Mouse (Mus musculus) MEL (cell line): ENCODE data around the gene Col4a2. TPM values are rescaled to one million over a fixed set of nuclear protein-coding genes. Genes with fewer than 3 reads are reported as not detected.

Experiments
- DNase-seq: peaks from one replicate; pipeline ENCODE4 v3.0.0; 2011; ENCODE audit warnings: low read depth, low spot score
- H3K27ac ChIP-seq: 2 replicates; pipeline ENCODE4 v1.5.1; 2012; ENCODE audit warnings: low read depth, mild to moderate bottlenecking, control low read depth, low read length, moderate library complexity; ENCODE audit not compliant: control insufficient read depth
- H3K27me3 ChIP-seq, 2 experiments: fragments of 150-350 bp in 1 of 2; sonication (generic) in 1 of 2; 2 replicates each; pipeline ENCODE4 v1.6.1; 2012; ENCODE audit warnings: low read length in 2 of 2, mild to moderate bottlenecking in 2 of 2, improper control_type of control experiment in 1 of 2, moderate library complexity in 1 of 2; ENCODE audit not compliant: insufficient read depth in 2 of 2, control insufficient read depth in 1 of 2
- H3K36me3 ChIP-seq, 2 experiments: 2 replicates each; pipeline ENCODE4 v1.6.1; 2012 to 2014; ENCODE audit warnings: low read length in 2 of 2, improper control_type of control experiment in 1 of 2, inconsistent platforms in 1 of 2, mild to moderate bottlenecking in 1 of 2; ENCODE audit not compliant: insufficient read depth in 2 of 2, control insufficient read depth in 1 of 2
- H3K4me1 ChIP-seq, 2 experiments: fragments of 150-350 bp in 1 of 2; sonication (generic) in 1 of 2; 2 replicates each; pipeline ENCODE4 v1.6.1; 2012; ENCODE audit warnings: low read length in 2 of 2, improper control_type of control experiment in 1 of 2, mild to moderate bottlenecking in 1 of 2; ENCODE audit not compliant: insufficient read depth in 2 of 2, control insufficient read depth in 1 of 2
- H3K4me3 ChIP-seq, 2 experiments: fragments of 150-350 bp in 1 of 2; sonication (generic) in 1 of 2; 2 replicates each; pipeline ENCODE4 v1.5.1; 2012; ENCODE audit warnings: low read depth in 2 of 2, low read length in 2 of 2, mild to moderate bottlenecking in 2 of 2, moderate library complexity in 2 of 2, control low read depth in 1 of 2, improper control_type of control experiment in 1 of 2; ENCODE audit not compliant: control insufficient read depth in 1 of 2, insufficient read depth in 1 of 2
- H3K79me2 ChIP-seq: 2 replicates; pipeline ENCODE4 v1.6.1; 2012; ENCODE audit warnings: mild to moderate bottlenecking, low read length, moderate library complexity; ENCODE audit not compliant: control insufficient read depth, poor library complexity, insufficient read depth
- H3K9ac ChIP-seq: 2 replicates; pipeline ENCODE4 v1.6.1; 2012; ENCODE audit warnings: low read depth, mild to moderate bottlenecking, control low read depth, low read length, moderate library complexity; ENCODE audit not compliant: control insufficient read depth, poor library complexity, severe bottlenecking
- H3K9me3 ChIP-seq: fragments of 150-350 bp; sonication (generic); replicated peaks from 2 replicates; pipeline ENCODE4 v1.6.1; 2012; ENCODE audit warnings: mild to moderate bottlenecking, low read length, improper control_type of control experiment, moderate library complexity; ENCODE audit not compliant: insufficient read depth
- CTCF ChIP-seq, 3 experiments: IDR thresholded peaks in 2 of 3; conservative IDR thresholded peaks in 1 of 3; 2 replicates each; pipeline ENCODE4 v1.5.1; 2011 to 2012; ENCODE audit warnings: low read length in 3 of 3, low read depth in 2 of 3, mild to moderate bottlenecking in 2 of 3, improper control_type of control experiment in 1 of 3, inconsistent platforms in 1 of 3, mixed read lengths in 1 of 3, moderate library complexity in 1 of 3; ENCODE audit not compliant: control insufficient read depth in 1 of 3, insufficient read depth in 1 of 3, poor library complexity in 1 of 3, severe bottlenecking in 1 of 3
- GABPA ChIP-seq: IDR thresholded peaks from 2 replicates; pipeline ENCODE4 v1.6.1; 2012; ENCODE audit warnings: low read depth, mild to moderate bottlenecking, inconsistent platforms, low read length, improper control_type of control experiment, moderate library complexity
- GATA1 ChIP-seq: IDR thresholded peaks from 2 replicates; pipeline ENCODE4 v1.6.1; 2011; ENCODE audit warnings: low read depth, low read length, improper control_type of control experiment
- HCFC1 ChIP-seq: IDR thresholded peaks from 2 replicates; pipeline ENCODE4 v1.6.1; 2012; ENCODE audit warnings: low read depth, mild to moderate bottlenecking, inconsistent platforms, low read length, improper control_type of control experiment, moderate library complexity
- KAT2A ChIP-seq: conservative IDR thresholded peaks from 2 replicates; pipeline ENCODE4 v1.6.1; 2012; ENCODE audit warnings: low read depth, low read length, improper control_type of control experiment, inconsistent platforms
- MAFK ChIP-seq: IDR thresholded peaks from 2 replicates; pipeline ENCODE4 v1.6.1; 2011; ENCODE audit warnings: low read depth, mild to moderate bottlenecking, low read length, improper control_type of control experiment, borderline replicate concordance
- MYB ChIP-seq: IDR thresholded peaks from 2 replicates; pipeline ENCODE4 v1.6.1; 2011; ENCODE audit warnings: mild to moderate bottlenecking, low read depth, low read length, improper control_type of control experiment
- NRF1 ChIP-seq: IDR thresholded peaks from 2 replicates; pipeline ENCODE4 v1.6.1; 2014; ENCODE audit warnings: low read depth, mild to moderate bottlenecking, inconsistent platforms, low read length, improper control_type of control experiment, moderate library complexity; ENCODE audit not compliant: poor library complexity, insufficient read depth, severe bottlenecking
- RAD21 ChIP-seq: IDR thresholded peaks from 2 replicates; pipeline ENCODE4 v1.6.1; 2011; ENCODE audit warnings: mild to moderate bottlenecking, low read depth, low read length, improper control_type of control experiment
- SMC3 ChIP-seq: IDR thresholded peaks from 2 replicates; pipeline ENCODE4 v1.6.1; 2011; ENCODE audit warnings: low read depth, low read length, improper control_type of control experiment
- TAL1 ChIP-seq: IDR thresholded peaks from 2 replicates; pipeline ENCODE4 v1.6.1; 2012; ENCODE audit warnings: mild to moderate bottlenecking, inconsistent platforms, low read length, moderate library complexity, mixed read lengths
- TBP ChIP-seq: IDR thresholded peaks from 2 replicates; pipeline ENCODE4 v1.8.0; 2011; ENCODE audit warnings: low read depth, low read length, improper control_type of control experiment
- UBTF ChIP-seq: IDR thresholded peaks from 2 replicates; pipeline ENCODE4 v1.6.1; 2012; ENCODE audit warnings: low read depth, mild to moderate bottlenecking, inconsistent platforms, low read length, improper control_type of control experiment, moderate library complexity, borderline replicate concordance; ENCODE audit not compliant: insufficient read depth
- USF1 ChIP-seq: IDR thresholded peaks from 2 replicates; pipeline ENCODE4 v1.6.1; 2014; ENCODE audit warnings: low read depth, mild to moderate bottlenecking, inconsistent platforms, low read length, improper control_type of control experiment, moderate library complexity
- USF2 ChIP-seq, 2 experiments: IDR thresholded peaks; 2 replicates each; pipeline ENCODE4 v1.6.1; 2011 to 2012; ENCODE audit warnings: improper control_type of control experiment in 2 of 2, low read length in 2 of 2, borderline replicate concordance in 1 of 2, inconsistent platforms in 1 of 2, low read depth in 1 of 2, mild to moderate bottlenecking in 1 of 2; ENCODE audit not compliant: insufficient read depth in 1 of 2
- ZNF384 ChIP-seq: IDR thresholded peaks from 2 replicates; pipeline ENCODE4 v1.6.1; 2012; ENCODE audit warnings: low read depth, mild to moderate bottlenecking, inconsistent platforms, low read length, improper control_type of control experiment
- polyA plus RNA-seq, 2 experiments: library from polyadenylated mRNA; stranded (reverse) in 1 of 2; unstranded in 1 of 2; fragments of >175 nt in 1 of 2; fragments of >200 nt in 1 of 2; gene quantifications; 2 replicates each; pipeline versions ENCODE4 v1.2.1 to v1.2.4; 2012; ENCODE audit warnings: low replicate concordance in 2 of 2, low read depth in 1 of 2; ENCODE audit not compliant: insufficient read length in 2 of 2, insufficient read depth in 1 of 2, missing spikeins in 1 of 2
- total RNA-seq: library from RNA; depleted of rRNA; stranded (reverse); fragments of 300-350 nt; gene quantifications from 2 replicates; pipeline ENCODE4 v1.2.3, GENCODE M21; 2012

The Col4a2 gene
- total and polyA plus RNA-seq, 3 experiments = 0.04 to 0.81 TPM; not detected in 1

GRCm38 (mm10) chr8:11452152-11452551 lies 139.5 kb downstream of the Col4a2 start:
- H3K9ac ChIP-seq = no peak overlapping the region
- TF ChIP-seq RAD21 (no peak), TBP (no peak), TAL1 (no peak), CTCF (IDR thresholded peaks at IDR 0.05 in 2 of 3, conservative IDR thresholded peaks at IDR 0.05 in 1 of 3; ENCODE audit: control insufficient read depth in 1 of 3, insufficient read depth in 1 of 3, low read depth in 2 of 3, low read length in 3 of 3, poor library complexity in 1 of 3, severe bottlenecking in 1 of 3) (no peak), GATA1 (no peak), SMC3 (no peak), MYB (no peak), UBTF (no peak), USF1 (no peak), NRF1 (no peak), HCFC1 (no peak), GABPA (no peak), USF2 (IDR thresholded peaks at IDR 0.05; ENCODE audit: borderline replicate concordance in 1 of 2, insufficient read depth in 1 of 2, low read depth in 1 of 2, low read length in 2 of 2) (no peak), MAFK (no peak)
- no peak overlapping the region for H3K27ac ChIP-seq
- H3K79me2 ChIP-seq = no peaks in the 10 kb centered on the region
- no peak overlapping the region for H3K4me3 ChIP-seq
- peaks cover 0 to 7% of the 10 kb centered on the region in 2 experiments; a peak in 2 of 4 replicates for H3K36me3 ChIP-seq
- H3K9me3 ChIP-seq = no peaks in the 10 kb centered on the region
- no peak for DNase-seq
- no peaks in the 10 kb centered on the region for H3K27me3 ChIP-seq
- H3K4me1 ChIP-seq = peaks cover 0 to 7% of the 10 kb centered on the region in 2 experiments; a peak in 1 of 4 replicates

DNA sequence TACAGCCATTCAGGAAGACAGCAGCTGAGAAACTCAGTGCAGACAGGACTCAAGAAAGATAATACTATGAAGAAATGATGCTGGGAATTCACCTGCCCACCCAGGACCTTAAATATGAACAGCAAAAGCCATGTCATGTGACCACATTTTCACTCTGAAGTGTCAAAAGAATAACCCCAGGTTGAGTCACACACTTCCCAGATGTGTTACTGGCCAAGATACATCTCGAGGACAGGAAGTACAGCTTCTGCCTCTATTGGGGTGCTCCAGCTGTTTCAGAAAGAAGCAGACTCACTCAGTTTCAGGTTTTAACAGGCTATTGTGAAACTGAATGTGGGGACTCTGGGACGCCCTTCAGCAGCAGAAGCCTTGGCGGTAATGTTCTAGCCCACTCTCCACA lies 140.0 kb downstream of the Col4a2 start:
- Histone ChIP-seq H3K27me3 (no peaks in the 10 kb centered on the region), H3K9ac (no peak overlapping the region), H3K4me1 (peaks cover 0 to 7% of the 10 kb centered on the region in 2 experiments; a peak in 1 of 4 replicates), H3K4me3 (no peak overlapping the region), H3K36me3 (peaks cover 0 to 7% of the 10 kb centered on the region in 2 experiments; a peak in 2 of 4 replicates), H3K9me3 (no peaks in the 10 kb centered on the region), H3K79me2 (no peaks in the 10 kb centered on the region), H3K27ac (no peak overlapping the region)
- peak; percentile 26 for DNase-seq
- TF ChIP-seq ZNF384 (no peak), USF1 (0 out of 2 replicates have a peak, but pooled peaks have one; percentile 4), KAT2A (no peak), NRF1 (no peak)
